ENCODE assay signal across 11 mouse cellular contexts in the genomic region with DNA sequence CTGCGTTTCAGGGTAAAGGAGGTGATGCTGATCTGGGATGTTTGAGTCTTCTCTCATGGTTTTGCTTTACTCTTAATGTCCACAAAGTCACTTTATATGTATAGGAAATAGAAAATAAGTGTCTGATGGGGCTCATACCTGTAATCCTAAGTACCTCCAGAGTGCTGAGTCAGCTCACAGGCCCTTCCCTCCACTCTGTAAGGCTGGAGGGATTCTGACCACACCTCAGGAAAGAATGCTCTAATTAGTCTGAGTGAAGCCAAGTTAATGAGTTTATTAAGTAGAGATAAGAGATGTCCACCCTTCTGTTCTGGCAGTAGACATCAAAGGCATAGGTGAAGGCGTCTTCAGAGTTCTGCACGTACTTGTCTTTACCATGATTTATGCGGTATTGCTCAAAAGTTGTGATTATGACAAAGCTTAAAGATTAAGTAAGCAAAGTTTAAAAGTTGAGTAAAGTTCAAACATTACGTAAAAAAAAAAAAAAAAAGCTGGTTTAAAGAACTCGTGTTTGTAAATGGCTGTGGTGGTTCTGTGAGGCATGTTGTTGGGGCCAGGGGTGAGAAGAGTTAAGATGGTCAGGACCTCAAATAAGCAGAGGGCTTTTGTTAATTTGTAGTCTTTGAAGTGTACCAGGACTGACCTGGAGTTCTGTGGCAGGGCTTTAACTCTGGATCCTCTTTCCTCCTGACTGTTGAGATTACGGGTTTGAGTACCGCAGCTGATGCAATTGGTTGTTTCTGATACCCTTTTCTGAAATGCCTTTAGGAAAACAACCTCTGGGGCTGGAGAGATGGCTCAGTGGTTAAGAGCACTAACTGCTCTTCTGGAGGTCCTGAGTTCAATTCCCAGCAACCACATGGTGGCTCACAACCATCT. TPM values are rescaled to one million over a fixed set of nuclear protein-coding genes. Genes with fewer than 3 reads are reported as not detected.
A peak's percentile ranks its signal among the peaks of the same experiment; 100 is the strongest.
DNase-seq lines count a peak whose midpoint lies in the region; ATAC-seq and TF ChIP-seq lines count a peak whose summit lies in the region.
"Had no signal": no experiment of that assay in that cellular context is flagged by ENCODE, and none has a peak within 500 bp of the region (broad histone marks: within the 10 kb centered on the region; RNA-seq: fewer than 3 reads in every experiment).

No protein-coding gene starts in this region.

- H3K27me3 ChIP-seq in forebrain, embryonic 10.5 days (ENCODE audit: poor library complexity, severe bottlenecking), result no peaks in the 10 kb centered on the region
- H3K27me3 ChIP-seq in forebrain, postnatal 0 days (ENCODE audit: insufficient read depth, low read length), result no peaks in the 10 kb centered on the region
- no peaks in the 10 kb centered on the region for H3K27me3 ChIP-seq in embryonic facial prominence, embryonic 15.5 days
- H3K27me3 ChIP-seq in liver, embryonic 14.5 days (ENCODE audit: control insufficient read depth, insufficient read depth, low read length), result no peaks in the 10 kb centered on the region

- DNase-seq in forebrain, embryonic 10.5 days (ENCODE audit: extremely low spot score, low spot score), result no peak
- no peak for DNase-seq in forebrain, postnatal 0 days
- DNase-seq in kidney, postnatal 25 days, result peak; percentile 17 to 54
- no peak for DNase-seq in kidney, adult 8-10 months
- no peak for DNase-seq in liver, embryonic 14.5 days (ENCODE audit: low read depth in 3 of 3, low spot score in 3 of 3)
- no peak for DNase-seq in thymus, postnatal 4 days
- no peak for DNase-seq in ovary, postnatal 36 days (ENCODE audit: low spot score)
- DNase-seq: cerebellum, postnatal 10 days; kidney, postnatal 4 days; lung, adult 2 months had no signal

- no peak for ATAC-seq in forebrain, postnatal 0 days
- no peak for ATAC-seq in embryonic facial prominence, embryonic 15.5 days (ENCODE audit: insufficient number of reproducible peaks, low FRiP score, low TSS enrichment, low read depth)
- no peak for ATAC-seq in liver, embryonic 14.5 days (ENCODE audit: insufficient read depth)

- H3K27ac ChIP-seq in forebrain, embryonic 10.5 days, result no peak overlapping the region
- no peak overlapping the region for H3K27ac ChIP-seq in forebrain, postnatal 0 days (ENCODE audit: low read depth, low read length)
- H3K27ac ChIP-seq in embryonic facial prominence, embryonic 15.5 days (replicated peaks), result no peak overlapping the region
- peak overlapping the region; percentile 100 for H3K27ac ChIP-seq in liver, embryonic 14.5 days

- H3K4me3 ChIP-seq in forebrain, embryonic 10.5 days, result peak overlapping the region; percentile 65; the same call in 1 of the 2 replicates
- H3K4me3 ChIP-seq in forebrain, postnatal 0 days (ENCODE audit: low read depth, low read length), result no peak overlapping the region
- H3K4me3 ChIP-seq in embryonic facial prominence, embryonic 15.5 days (replicated peaks), result no peak overlapping the region
- peak overlapping the region in 1 of 2 experiments; percentile 85; a peak in 2 of 4 replicates for H3K4me3 ChIP-seq in liver, embryonic 14.5 days (ENCODE audit: insufficient read depth in 1 of 2, low read depth in 2 of 2, low read length in 2 of 2)

- no peak for TF ChIP-seq CTCF in forebrain, postnatal 0 days (IDR thresholded peaks at IDR 0.05; ENCODE audit: low read depth)
- TF ChIP-seq CTCF in liver, embryonic 14.5 days (IDR thresholded peaks at IDR 0.05; ENCODE audit: low read depth), result no peak

- no peak overlapping the region for H3K9ac ChIP-seq in forebrain, postnatal 0 days
- H3K9ac ChIP-seq in embryonic facial prominence, embryonic 15.5 days, result no peak overlapping the region
- peak overlapping the region; percentile 88 for H3K9ac ChIP-seq in liver, embryonic 14.5 days (replicated peaks)

- peaks cover 39% of the 10 kb centered on the region for H3K4me1 ChIP-seq in forebrain, embryonic 10.5 days
- H3K4me1 ChIP-seq in forebrain, postnatal 0 days (ENCODE audit: insufficient read depth), result peaks cover 15% of the 10 kb centered on the region
- H3K4me1 ChIP-seq in embryonic facial prominence, embryonic 15.5 days, result peaks cover 35% of the 10 kb centered on the region
- H3K4me1 ChIP-seq in liver, embryonic 14.5 days (replicated peaks; ENCODE audit: control insufficient read depth in 2 of 2, insufficient read depth in 2 of 2, low read length in 1 of 2), result peaks cover 68 to 72% of the 10 kb centered on the region in 2 experiments

- 83% methylated on average over 8 of the region's 8 CpGs for WGBS in forebrain, embryonic 10.5 days
- WGBS in forebrain, postnatal 0 days, result 88% methylated on average over 8 of the region's 8 CpGs
- 67% methylated on average over 8 of the region's 8 CpGs for WGBS in embryonic facial prominence, embryonic 15.5 days
- 48% methylated on average over 8 of the region's 8 CpGs for WGBS in liver, embryonic 14.5 days (ENCODE audit: insufficient replicate concordance)

- no peaks in the 10 kb centered on the region for H3K9me3 ChIP-seq in forebrain, embryonic 10.5 days
- H3K9me3 ChIP-seq in forebrain, postnatal 0 days (ENCODE audit: low read length), result no peaks in the 10 kb centered on the region
- H3K9me3 ChIP-seq in embryonic facial prominence, embryonic 15.5 days (replicated peaks), result no peaks in the 10 kb centered on the region
- H3K9me3 ChIP-seq in liver, embryonic 14.5 days (ENCODE audit: control insufficient read depth, low read length), result no peaks in the 10 kb centered on the region

- H3K4me2 ChIP-seq in forebrain, postnatal 0 days (ENCODE audit: low read depth), result no peak overlapping the region
- H3K4me2 ChIP-seq in embryonic facial prominence, embryonic 15.5 days (replicated peaks), result peak overlapping the region; percentile 97; the same call in 1 of the 2 replicates
- H3K4me2 ChIP-seq in liver, embryonic 14.5 days (ENCODE audit: low read depth), result peak overlapping the region; percentile 74

- no peak for TF ChIP-seq EP300 in liver, embryonic 14.5 days (IDR thresholded peaks at IDR 0.05; ENCODE audit: low read depth)

- no peaks in the 10 kb centered on the region for H3K36me3 ChIP-seq in forebrain, embryonic 10.5 days (replicated peaks)
- no peaks in the 10 kb centered on the region for H3K36me3 ChIP-seq in forebrain, postnatal 0 days (ENCODE audit: insufficient read depth)
- no peaks in the 10 kb centered on the region for H3K36me3 ChIP-seq in embryonic facial prominence, embryonic 15.5 days
- peaks cover 11% of the 10 kb centered on the region for H3K36me3 ChIP-seq in liver, embryonic 14.5 days (replicated peaks; ENCODE audit: control insufficient read depth, insufficient read depth, low read depth)

RNA-seq across cellular contexts. Expression of a gene that starts 4.7 kb away (rescaled TPM):
- polyA plus RNA-seq in forebrain, embryonic 10.5 days (2016; fragmentation: Nextera tagmentation; extraction: Ambion mirVana), result 69.6 and 82.1 TPM in 2 replicates
- 143 and 153 TPM in 2 replicates for total RNA-seq in forebrain, postnatal 0 days (2014; rRNA removed)
- 77.9 and 83.8 TPM in 2 replicates for polyA plus RNA-seq in forebrain, postnatal 0 days (2015; fragmentation: Nextera tagmentation; extraction: Ambion mirVana)
- polyA plus RNA-seq in embryonic facial prominence, embryonic 15.5 days (2015; fragmentation: Nextera tagmentation; extraction: Ambion mirVana), result 90.5 and 94.2 TPM in 2 replicates
- 80.7 and 117 TPM in 2 replicates for polyA plus RNA-seq in liver, embryonic 14.5 days (2012; rRNA removed)
- polyA plus RNA-seq in liver, embryonic 14.5 days (2014; fragmentation: Nextera tagmentation; extraction: Ambion mirVana), result 353 and 363 TPM in 2 replicates

RNA-seq across cellular contexts. Expression of a gene that starts 22.6 kb away (rescaled TPM):
- polyA plus RNA-seq in forebrain, embryonic 10.5 days (2016; fragmentation: Nextera tagmentation; extraction: Ambion mirVana), result not detected in 2 replicates
- total RNA-seq in forebrain, postnatal 0 days (2014; rRNA removed), result not detected in 2 replicates
- polyA plus RNA-seq in forebrain, postnatal 0 days (2015; fragmentation: Nextera tagmentation; extraction: Ambion mirVana), result not detected in 2 replicates
- not detected in 2 replicates for polyA plus RNA-seq in embryonic facial prominence, embryonic 15.5 days (2015; fragmentation: Nextera tagmentation; extraction: Ambion mirVana)
- polyA plus RNA-seq in liver, embryonic 14.5 days (2012; rRNA removed), result 0.13 and 0.19 TPM in 2 replicates
- polyA plus RNA-seq in liver, embryonic 14.5 days (2014; fragmentation: Nextera tagmentation; extraction: Ambion mirVana), result 0.33 and 0.38 TPM in 2 replicates
- polyA plus RNA-seq: lung, adult 2 months had no signal

RNA-seq across cellular contexts. Expression of a gene that starts 37.3 kb away (rescaled TPM):
- polyA plus RNA-seq in forebrain, embryonic 10.5 days (2016; fragmentation: Nextera tagmentation; extraction: Ambion mirVana), result 356 and 363 TPM in 2 replicates
- 123 and 160 TPM in 2 replicates for total RNA-seq in forebrain, postnatal 0 days (2014; rRNA removed)
- polyA plus RNA-seq in forebrain, postnatal 0 days (2015; fragmentation: Nextera tagmentation; extraction: Ambion mirVana), result 253 and 292 TPM in 2 replicates
- 247 and 253 TPM in 2 replicates for polyA plus RNA-seq in embryonic facial prominence, embryonic 15.5 days (2015; fragmentation: Nextera tagmentation; extraction: Ambion mirVana)
- polyA plus RNA-seq in liver, embryonic 14.5 days (2012; rRNA removed), result 75.8 and 90.5 TPM in 2 replicates
- polyA plus RNA-seq in liver, embryonic 14.5 days (2014; fragmentation: Nextera tagmentation; extraction: Ambion mirVana), result 196 and 199 TPM in 2 replicates

RNA-seq across cellular contexts. Expression of a gene that starts 37.3 kb away (rescaled TPM):
- polyA plus RNA-seq in forebrain, embryonic 10.5 days (2016; fragmentation: Nextera tagmentation; extraction: Ambion mirVana), result 45.2 and 51.9 TPM in 2 replicates
- 46.9 and 56.0 TPM in 2 replicates for total RNA-seq in forebrain, postnatal 0 days (2014; rRNA removed)
- 27.8 and 28.9 TPM in 2 replicates for polyA plus RNA-seq in forebrain, postnatal 0 days (2015; fragmentation: Nextera tagmentation; extraction: Ambion mirVana)
- 39.2 and 40.5 TPM in 2 replicates for polyA plus RNA-seq in embryonic facial prominence, embryonic 15.5 days (2015; fragmentation: Nextera tagmentation; extraction: Ambion mirVana)
- polyA plus RNA-seq in liver, embryonic 14.5 days (2012; rRNA removed), result 4.4 and 6.0 TPM in 2 replicates
- polyA plus RNA-seq in liver, embryonic 14.5 days (2014; fragmentation: Nextera tagmentation; extraction: Ambion mirVana), result 12.6 and 17.0 TPM in 2 replicates

Comparison
In these comparisons a context has a peak if more than half of its experiments do, and no peak if none do; other contexts are left out.
1. DNase-seq: peak in kidney, postnatal 25 days (2 of 2); none in forebrain, embryonic 10.5 days (single experiment), forebrain, postnatal 0 days (single experiment), kidney, adult 8-10 months (0 of 2), liver, embryonic 14.5 days (0 of 3), thymus, postnatal 4 days (single experiment) and ovary, postnatal 36 days (single experiment).